Mouse (Mus musculus) T-helper 17 cell (primary cell): ENCODE measurements around the gene Ilkap.

Source experiments
- in situ Hi-C, 2 experiments: fragments of 300-600 bp; cut with MboI, MseI; formaldehyde crosslinking; loops; 1 replicate in 1 of 2; 2 replicates in 1 of 2; pipeline ENCODE4 v1.15.1; 2025; ENCODE audit warnings: high pct_unique_total_duplicates in 2 of 2

Ilkap gene

DNA sequence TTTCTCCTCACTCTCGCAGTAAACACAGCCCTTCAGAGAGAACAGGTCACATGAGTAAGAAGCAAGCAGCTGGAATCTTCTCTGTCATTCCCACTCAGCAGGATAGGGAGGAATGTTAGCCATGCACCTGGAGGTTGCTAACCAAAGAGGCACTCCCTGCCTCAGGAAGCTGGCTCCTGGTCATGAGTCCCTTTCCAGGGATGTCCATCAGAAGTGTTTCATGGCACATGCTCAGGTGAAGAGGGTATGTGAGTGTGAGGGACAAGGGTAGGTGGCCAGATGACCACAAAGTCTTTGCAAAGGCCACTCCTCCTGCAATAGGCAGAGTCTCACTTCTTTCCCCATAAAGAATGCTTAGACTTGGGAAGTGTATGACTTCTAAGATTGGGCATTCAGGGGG is 19.4 kb upstream of the Ilkap start:
- in situ Hi-C loops, result loop anchor here in 1 of 2 experiments (25.0 kb wide), 1 partner anchor 1219 kb away; the partner anchor contains the start of genes Cops9 and Otos

DNA sequence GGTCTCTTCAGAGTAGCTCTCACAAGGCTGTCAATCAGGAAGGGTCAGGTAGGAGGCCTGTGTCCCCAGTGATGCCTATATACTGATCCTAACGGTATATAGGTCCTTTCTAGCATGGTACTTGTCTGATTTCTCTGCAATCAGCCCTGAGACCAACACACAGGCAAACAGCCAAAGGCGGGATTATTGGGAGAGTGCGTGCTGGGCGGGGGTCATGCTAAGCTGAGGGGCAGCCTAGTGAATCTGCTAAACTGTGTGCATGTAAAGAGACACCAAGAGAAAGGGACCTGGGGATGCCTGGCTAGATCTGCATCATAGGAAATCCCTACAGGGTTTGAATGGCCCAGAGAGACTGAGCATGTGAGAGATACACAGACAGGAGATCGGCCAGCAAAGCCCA is 16.7 kb upstream of the Ilkap start:
- in situ Hi-C loops, result loop anchor here in 1 of 2 experiments (25.0 kb wide), 1 partner anchor 1222 kb away; the partner anchor contains the start of genes Cops9 and Otos

DNA sequence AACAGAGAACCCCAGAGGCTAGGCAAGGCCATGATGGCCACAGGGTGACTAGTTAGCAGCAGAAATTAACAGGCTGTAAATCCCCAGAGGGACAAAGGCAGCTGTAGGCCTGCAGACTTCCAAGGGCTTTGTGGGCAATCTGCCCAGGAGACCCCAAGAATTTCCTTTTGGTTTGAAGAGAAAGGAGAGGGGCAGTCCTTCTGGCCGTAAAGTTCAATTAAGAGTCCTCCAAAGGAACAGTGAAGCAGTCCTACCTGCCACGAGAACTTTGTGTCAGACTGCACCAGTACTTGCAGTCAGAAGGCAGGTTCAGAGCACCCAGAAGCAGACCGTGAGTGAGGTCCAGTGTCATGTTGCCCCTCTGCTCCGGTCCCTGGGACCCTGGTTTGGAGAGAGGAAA is 16.3 kb upstream of the Ilkap start:
- in situ Hi-C loops, result loop anchor here in 1 of 2 experiments (25.0 kb wide), 1 partner anchor 1222 kb away; the partner anchor contains the start of genes Cops9 and Otos

DNA sequence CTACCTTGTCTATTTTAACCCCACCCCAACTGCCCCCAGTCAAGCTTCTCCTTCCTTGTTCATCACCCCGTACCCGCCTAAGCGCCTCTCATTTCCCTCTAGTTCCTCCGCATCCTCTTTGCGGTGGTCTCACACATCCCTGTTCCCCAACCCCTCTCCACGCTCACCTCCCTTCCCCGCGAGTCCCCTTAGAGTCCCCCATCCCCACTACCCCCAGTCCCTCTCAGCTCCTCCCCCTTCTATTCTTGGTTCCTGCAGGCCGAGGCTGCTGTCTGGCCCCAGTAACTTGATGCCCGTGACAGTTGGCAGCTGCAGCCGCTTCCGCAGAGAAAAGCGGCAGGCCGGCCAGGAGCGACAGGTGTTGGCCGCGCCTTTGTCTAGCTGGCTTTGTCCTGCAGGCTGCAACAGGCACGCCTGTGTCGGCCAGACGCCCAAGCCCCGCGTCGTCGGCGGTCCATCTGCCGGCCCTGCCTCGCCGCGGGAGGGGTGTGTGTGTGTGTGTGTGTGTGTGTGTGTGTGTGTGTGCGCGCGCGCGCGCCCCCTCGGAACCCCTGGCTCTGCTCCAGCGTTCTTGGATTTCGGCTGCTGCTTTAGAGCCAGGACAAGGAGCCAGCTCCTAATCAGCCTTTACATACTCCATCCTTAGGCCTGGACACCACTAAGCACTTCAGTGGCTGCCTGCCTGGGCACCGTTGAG is 15.4 kb upstream of the Ilkap start, which contains the start of gene Hes6:
Hes6 (minus strand) TSS at position 141 of the 697 bp plus-strand sequence.
- in situ Hi-C loops, result loop anchor here in 1 of 2 experiments (25.0 kb wide), 1 partner anchor 1223 kb away; the partner anchor contains the start of genes Cops9 and Otos

DNA sequence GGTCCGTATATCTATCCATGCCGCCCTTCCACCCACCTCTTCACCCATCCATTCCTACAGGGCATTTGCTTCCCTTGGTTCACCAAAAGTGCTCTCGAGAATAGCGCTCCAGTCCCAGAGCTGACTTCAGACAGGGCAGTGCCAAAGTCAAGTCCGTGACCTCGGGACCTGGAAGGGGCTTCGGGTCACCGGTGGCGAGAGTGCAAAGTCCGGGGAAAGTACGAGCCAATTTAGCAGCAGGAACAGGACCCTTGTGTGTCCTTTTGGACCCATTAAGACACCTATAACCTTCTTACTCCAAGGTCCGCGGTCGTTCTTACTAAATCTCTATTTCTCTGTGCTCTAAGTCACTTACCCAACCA is 14.9 kb upstream of the Ilkap start:
- in situ Hi-C loops, result loop anchor here in 1 of 2 experiments (25.0 kb wide), 1 partner anchor 1224 kb away; the partner anchor contains the start of genes Cops9 and Otos

DNA sequence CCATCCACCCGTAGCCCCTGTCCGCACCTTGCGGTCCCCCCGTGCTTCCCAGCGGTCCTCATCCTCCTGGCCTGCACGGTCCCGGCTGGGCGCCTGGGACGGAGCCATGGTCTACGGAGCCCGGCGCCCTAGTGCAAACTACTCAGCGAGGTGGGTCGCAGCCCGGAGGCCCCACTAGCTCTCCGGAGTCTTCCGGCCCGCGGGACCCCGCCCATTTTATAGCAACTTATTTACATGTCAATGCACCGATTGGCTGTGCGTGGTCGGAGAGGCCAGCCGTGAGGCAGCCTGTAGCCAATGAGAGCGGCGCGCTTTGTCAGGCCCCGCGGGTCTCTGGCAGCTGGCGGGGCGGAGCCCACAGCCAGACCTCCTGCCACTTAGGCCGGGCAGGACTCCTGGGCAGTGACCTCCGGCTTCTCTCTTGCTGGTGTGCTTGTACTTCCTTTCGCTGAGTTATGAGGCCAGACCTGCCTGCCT is 14.5 kb upstream of the Ilkap start:
- in situ Hi-C loops, result loop anchor here in 1 of 2 experiments (25.0 kb wide), 1 partner anchor 1224 kb away; the partner anchor contains the start of genes Cops9 and Otos

DNA sequence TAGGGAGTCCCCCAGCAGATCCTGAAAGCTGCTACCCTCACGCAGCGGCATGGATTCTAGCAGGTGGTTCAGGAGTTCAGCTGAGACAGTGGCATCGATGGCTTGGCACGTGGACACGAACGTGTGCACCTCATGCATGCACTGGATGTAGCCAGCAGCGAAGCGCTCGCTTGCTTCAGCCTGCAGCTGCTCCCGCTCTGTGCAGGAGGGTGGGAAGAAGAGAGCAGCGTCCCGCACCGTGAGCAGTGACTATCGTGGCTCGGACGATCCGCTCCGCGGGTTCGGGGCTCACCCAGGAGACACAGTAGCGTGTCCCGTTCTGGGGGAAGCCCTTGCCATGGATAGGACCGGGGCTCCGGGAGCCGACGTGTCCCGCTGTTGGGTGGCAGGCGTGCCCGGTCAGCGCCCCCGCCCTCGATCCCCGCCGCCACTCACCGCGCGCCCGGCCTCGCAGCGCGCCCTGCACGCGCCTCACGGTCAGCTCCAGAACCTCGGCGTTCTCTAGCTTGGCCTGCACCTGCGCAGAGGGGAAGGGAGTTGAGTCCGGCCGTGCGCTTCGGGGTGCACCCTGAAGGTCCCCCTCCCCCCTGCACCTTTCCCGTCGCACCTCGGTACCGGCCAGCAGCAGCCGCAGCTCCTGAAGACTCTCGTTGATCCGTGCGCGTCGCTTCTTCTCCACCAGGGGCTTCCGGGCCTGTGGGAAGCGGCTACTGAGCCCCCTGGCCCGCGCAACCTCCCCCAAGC is 13.8 kb upstream of the Ilkap start:
- in situ Hi-C loops, result loop anchor here in 1 of 2 experiments (25.0 kb wide), 1 partner anchor 1225 kb away; the partner anchor contains the start of genes Cops9 and Otos

DNA sequence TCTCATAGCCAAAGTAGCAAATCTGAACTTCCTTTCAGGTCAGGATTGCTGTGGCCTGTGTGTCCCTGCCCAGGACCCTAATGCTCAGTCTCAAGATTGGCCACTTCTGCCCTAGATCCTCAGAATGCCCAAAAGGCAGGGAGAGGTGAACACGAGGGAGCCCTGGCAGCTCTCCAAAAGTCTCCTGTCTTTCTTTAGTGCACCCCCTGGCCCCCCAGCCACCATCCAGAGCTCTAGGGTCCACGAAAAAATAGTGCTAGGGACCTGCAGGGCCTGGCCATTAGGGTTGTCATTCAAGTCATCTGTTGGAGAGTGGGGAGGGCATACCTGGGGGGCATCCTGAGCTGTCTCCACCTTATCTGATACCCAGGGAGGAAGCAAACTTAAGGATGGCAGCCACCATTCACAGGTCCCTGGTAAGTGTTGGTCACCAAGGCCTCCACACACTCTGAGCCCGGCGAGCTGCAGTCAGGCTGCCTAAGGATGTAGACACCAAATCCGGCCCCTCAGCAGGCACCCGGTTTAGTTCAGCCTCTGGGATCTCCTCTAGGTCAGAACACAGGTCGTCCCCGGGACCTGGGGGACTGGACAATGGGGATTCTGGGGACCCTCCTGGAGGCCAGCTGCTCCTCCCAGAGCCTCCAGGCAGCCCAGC is 13.1 kb upstream of the Ilkap start:
- in situ Hi-C loops, result loop anchor here in 1 of 2 experiments (25.0 kb wide), 1 partner anchor 1226 kb away; the partner anchor contains the start of genes Cops9 and Otos

DNA sequence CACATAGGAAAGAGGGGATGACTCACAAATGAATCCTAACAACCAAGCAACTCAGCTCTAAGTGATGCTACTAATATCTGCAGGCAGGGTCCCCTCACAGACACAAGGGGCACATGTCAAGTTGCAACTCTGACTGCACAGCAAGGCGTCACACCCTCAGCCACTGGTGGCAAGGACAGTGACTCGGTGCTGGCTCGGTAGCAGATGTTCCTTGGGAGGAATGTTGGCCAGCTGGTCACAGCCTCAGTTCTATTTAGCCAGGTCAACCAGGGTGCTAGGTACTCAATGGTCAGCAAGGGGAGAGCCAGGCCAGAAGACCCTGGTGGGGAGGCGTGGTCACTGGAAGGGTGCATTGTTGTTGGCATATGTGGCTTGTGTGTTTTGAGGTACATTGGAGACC is 9.2 kb upstream of the Ilkap start:
- in situ Hi-C loops, result loop anchor here in 1 of 2 experiments (25.0 kb wide), 1 partner anchor 1229 kb away; the partner anchor contains the start of genes Cops9 and Otos

DNA sequence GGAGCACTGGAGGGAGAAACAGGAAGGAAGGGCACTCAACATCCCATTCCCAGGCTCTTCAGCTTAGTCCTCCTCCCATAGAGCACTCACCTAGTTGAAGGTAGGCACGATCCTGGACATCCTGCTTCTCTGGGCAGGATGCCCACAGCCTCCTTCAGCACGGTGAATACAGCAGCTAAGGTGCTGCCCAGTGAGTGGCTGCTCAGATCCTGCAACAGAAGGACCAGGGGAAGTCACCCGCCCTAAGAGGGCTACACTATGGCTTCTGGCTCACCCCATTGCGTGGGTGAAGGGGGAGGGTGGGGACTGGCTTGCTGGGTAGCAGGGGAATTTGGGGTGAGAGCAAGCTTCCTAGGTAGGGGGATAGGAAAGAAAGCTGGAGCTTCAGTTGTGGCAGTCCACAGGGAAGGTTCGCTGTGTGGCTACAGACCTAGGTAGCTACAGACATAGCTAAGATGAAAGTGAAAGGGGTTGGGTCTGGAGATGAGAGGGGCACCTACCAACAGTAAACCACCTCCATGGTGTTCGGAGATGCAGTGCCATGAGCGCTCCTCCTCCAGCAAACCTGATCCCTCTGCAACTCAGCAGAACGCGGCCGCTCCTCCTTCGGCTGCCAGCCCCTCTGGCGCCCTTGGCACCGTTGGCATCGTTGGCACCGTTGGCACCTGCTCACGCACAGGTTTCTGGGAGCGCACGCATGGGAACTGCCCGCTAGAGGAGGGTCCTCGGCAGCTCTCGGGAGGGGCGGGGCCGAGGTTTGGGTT is 7.0 kb upstream of the Ilkap start:
- in situ Hi-C loops, result loop anchor here in 1 of 2 experiments (25.0 kb wide), 1 partner anchor 1232 kb away; the partner anchor contains the start of genes Cops9 and Otos

DNA sequence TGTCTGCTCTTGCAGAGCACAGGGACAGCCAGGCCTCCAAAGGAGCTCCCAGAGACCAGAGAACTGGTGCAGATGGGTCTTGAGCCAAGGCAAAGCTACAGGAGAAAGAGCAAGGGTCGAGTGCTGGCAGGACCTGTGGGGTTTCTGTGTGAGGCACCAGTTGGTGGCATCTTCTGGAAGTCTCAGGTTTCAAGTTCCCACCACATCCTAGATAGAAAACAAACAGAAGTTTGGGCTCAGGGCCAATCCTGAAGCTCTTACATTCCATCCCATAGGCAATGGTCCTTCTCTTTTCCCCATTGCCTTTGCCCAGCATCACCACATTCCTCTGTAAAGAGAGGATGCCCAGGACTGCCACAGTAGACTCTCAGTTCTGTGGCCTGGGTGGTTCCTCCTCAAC is 6.4 kb upstream of the Ilkap start:
- in situ Hi-C loops, result loop anchor here in 1 of 2 experiments (25.0 kb wide), 1 partner anchor 1232 kb away; the partner anchor contains the start of genes Cops9 and Otos

DNA sequence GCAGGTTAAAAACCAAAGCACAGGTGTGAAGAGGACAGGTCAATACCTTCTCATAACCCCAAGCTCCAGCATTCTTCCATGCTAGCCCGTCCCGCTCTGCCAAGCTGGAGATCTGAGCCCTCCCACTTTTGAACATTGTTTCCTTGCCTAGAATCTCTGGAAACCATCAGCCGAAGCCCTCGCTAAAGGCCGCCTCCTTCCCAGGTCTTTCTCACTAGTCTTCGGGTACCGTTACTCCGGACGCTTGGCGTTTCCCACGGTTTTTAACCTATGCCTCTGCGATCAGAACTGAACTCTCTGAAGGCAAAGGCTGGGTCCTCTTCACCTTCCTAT is 722 bp downstream of the Ilkap start:
- in situ Hi-C loops, result no loop called here

DNA sequence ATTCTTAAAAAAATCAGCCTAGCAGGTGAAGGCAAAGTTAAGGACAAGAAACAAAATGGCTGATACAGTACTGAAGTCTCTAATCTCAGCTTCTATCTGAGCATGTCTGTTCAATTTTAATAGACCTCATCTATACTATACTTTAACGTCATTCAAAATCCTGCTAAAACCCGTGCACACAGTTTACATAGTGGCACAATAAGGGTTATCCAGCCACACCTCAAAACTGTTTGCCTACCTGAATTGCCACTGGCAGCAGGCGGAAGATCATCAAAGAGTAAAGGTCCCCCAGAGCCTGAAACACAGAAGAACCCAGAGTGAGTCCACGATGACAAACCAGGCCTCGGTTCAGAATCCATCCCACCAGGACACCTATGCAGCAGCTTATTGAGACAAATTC is 8.2 kb downstream of the Ilkap start:
- in situ Hi-C loops, result no loop called here

DNA sequence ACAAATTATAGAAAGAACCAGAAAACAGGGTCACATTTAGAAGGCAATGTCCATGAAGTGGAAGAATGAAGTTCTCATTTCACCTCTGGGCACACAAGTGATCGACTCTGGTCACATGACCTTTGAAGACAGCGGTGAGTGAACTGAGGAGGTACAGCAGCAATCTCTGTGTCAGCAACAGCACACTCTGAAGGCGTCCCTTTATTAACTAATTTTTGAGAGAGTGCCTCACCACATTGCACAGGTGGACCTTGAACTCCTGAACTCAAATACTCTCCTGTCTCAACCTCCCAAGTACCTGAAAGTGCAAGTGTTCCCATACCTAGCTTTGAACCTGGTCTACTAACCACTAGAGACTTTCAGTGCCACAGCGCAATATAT is 17.5 kb downstream of the Ilkap start:
- in situ Hi-C loops, result no loop called here

DNA sequence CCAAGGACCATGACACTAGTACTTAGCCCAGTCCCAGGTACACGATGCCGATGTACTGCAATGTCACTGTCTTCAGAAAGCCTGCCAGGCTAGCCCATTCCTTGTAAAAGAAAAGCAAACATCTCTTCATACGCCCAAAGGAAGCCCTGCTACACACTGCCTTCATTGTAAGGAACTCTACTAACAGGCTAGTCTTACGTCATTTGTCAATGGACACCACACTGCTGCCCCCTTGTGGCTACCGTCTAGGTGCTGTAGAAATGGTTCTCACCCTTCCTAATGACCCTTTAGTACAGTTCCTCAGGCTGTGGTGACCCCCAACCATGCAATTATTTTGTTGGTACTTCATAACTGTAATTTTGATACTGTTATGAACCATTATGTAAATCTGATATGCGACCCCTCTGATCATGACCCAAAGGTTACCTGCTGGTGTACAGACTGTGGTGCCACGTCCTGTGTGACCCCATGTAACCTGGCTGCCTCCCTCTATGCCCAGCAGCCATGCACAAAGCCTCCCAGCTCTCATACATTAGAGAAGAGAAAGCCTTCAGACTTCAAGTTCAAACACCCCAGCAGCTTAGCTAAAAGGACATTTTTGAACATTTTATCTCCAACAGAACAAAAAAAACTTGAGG is 18.0 kb downstream of the Ilkap start:
- in situ Hi-C loops, result no loop called here

DNA sequence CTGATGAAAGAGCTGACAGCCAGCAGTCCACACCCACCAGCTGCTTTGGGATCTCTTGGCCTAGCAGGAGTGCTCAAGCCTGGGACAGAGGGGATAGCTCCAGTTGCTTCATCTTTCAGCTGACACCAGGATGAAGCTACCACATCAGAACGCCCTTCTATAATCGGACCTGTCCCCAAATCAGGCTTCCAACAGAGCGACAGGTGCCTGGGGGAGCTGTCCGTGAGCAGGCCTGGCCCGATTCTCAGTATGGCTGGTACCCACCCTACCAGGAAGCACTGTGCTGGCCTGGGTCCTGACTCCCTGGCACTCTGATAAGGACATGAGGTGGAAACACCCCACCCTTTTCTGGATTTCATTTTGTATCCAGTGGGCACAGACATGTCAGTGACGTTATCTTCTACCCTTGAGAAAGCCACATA is 25.2 kb downstream of the Ilkap start:
- in situ Hi-C loops, result no loop called here

DNA sequence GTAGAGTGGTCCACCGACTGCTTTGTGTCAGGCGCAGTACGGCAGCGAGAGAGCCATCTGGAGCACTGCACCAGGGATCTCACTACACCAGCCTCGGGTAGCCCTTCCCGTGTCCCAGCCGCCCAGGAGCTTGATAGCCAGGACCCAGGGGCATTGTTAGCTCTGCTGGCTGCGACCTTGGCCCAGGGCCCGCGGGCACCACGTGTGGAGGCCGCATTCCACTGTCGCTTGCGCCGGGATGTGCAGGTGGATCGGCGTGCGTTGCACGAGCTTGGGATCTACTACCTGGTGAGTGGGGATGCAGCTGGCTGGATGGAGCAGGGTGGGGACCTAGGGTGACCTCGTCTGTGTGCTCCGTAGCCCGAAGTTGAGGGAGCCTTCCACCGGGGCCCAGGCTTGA is 28.6 kb downstream of the Ilkap start:
- in situ Hi-C loops, result no loop called here

DNA sequence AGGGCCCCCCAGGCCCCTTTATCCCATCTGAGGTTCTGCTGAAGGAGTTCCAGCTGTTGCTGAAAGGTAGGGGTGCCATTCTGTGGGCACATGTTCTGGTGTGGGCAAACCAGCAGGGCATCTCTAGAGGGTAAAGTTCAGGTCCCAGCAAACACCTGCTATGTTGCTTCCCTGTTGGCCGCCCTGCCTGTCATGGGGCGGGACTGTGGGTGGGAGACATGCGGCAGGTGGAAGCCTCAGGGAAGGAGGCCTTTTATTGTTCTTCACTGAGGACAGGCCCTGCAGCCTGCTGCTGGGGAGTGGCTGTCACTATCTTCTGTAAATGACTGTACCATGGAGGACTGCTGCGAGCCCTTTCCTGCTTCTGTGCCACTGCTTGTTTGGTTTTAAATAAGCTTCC is 29.2 kb downstream of the Ilkap start:
- in situ Hi-C loops, result no loop called here

DNA sequence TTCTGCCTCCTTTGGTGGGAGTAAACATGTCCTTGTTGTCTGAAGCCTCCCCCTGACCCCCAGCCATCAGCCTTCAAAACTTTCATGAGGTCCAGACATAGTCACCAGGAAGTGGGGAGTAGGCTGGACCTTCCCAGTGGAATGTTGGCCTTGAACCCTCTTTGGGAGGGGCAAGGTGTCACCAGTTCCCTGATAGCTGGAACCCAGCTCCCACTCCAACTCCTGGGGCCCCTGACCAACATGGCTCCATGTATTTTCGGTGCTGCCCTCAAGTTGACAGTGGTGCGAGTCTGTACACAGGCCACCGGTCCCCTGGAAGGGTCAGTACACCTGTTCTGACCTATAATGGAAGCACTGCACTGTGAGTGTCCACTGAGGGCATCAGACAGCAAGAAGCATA is 31.3 kb downstream of the Ilkap start:
- in situ Hi-C loops, result no loop called here
